Mouse (Mus musculus): ENCODE measurements around the gene Ikzf3. TPM values are rescaled to one million over a fixed set of nuclear protein-coding genes. Genes with fewer than 3 reads are reported as not detected.

Ikzf3 gene
- polyA plus RNA-seq, 1 experiment = 0.07 TPM

GRCm38 (mm10) chr11:98544890-98545677 is 747 bp downstream of the Ikzf3 start:
- no peak for TF ChIP-seq POLR2A (IDR thresholded peaks at IDR 0.05; ENCODE audit: borderline replicate concordance, extremely low read depth, insufficient read depth, insufficient read length, poor library complexity, severe bottlenecking)
- TF ChIP-seq CTCF (IDR thresholded peaks at IDR 0.05; ENCODE audit: borderline replicate concordance, extremely low read depth, insufficient read depth, insufficient read length) = no peak
- DNase-seq (ENCODE audit: low read depth) = peak; percentile 11

GRCm38 (mm10) chr11:98543414-98543813 is 2.4 kb downstream of the Ikzf3 start:
- no peak for DNase-seq (ENCODE audit: low read depth)
- no peak for TF ChIP-seq POLR2A (IDR thresholded peaks at IDR 0.05; ENCODE audit: borderline replicate concordance, extremely low read depth, insufficient read depth, insufficient read length, poor library complexity, severe bottlenecking)

GRCm38 (mm10) chr11:98542553-98542952 is 3.3 kb downstream of the Ikzf3 start:
- no peak for DNase-seq (ENCODE audit: low read depth)
- TF ChIP-seq CTCF (IDR thresholded peaks at IDR 0.05; ENCODE audit: borderline replicate concordance, extremely low read depth, insufficient read depth, insufficient read length) = no peak
- TF ChIP-seq POLR2A (IDR thresholded peaks at IDR 0.05; ENCODE audit: borderline replicate concordance, extremely low read depth, insufficient read depth, insufficient read length, poor library complexity, severe bottlenecking) = no peak

GRCm38 (mm10) chr11:98540319-98540718 is 5.5 kb downstream of the Ikzf3 start:
- TF ChIP-seq CTCF (IDR thresholded peaks at IDR 0.05; ENCODE audit: borderline replicate concordance, extremely low read depth, insufficient read depth, insufficient read length) (peak; percentile 38; the same call in 1 of the 2 replicates), POLR2A (IDR thresholded peaks at IDR 0.05; ENCODE audit: borderline replicate concordance, extremely low read depth, insufficient read depth, insufficient read length, poor library complexity, severe bottlenecking) (no peak)
- DNase-seq (ENCODE audit: low read depth) = no peak

- TF ChIP-seq POLR2A (IDR thresholded peaks at IDR 0.05; ENCODE audit: borderline replicate concordance, extremely low read depth, insufficient read depth, insufficient read length, poor library complexity, severe bottlenecking) (no peak), CTCF (IDR thresholded peaks at IDR 0.05; ENCODE audit: borderline replicate concordance, extremely low read depth, insufficient read depth, insufficient read length) (no peak)
- no peak for DNase-seq (ENCODE audit: low read depth)
Observed at GRCm38 (mm10) chr11:98537480-98538034, 8.3 kb downstream of the Ikzf3 start.

GRCm38 (mm10) chr11:98526824-98527461 is 18.9 kb downstream of the Ikzf3 start:
- TF ChIP-seq POLR2A (IDR thresholded peaks at IDR 0.05; ENCODE audit: borderline replicate concordance, extremely low read depth, insufficient read depth, insufficient read length, poor library complexity, severe bottlenecking) = no peak
- no peak for TF ChIP-seq CTCF (IDR thresholded peaks at IDR 0.05; ENCODE audit: borderline replicate concordance, extremely low read depth, insufficient read depth, insufficient read length)
- DNase-seq (ENCODE audit: low read depth) = no peak

- TF ChIP-seq CTCF (IDR thresholded peaks at IDR 0.05; ENCODE audit: borderline replicate concordance, extremely low read depth, insufficient read depth, insufficient read length) = no peak
- TF ChIP-seq POLR2A (IDR thresholded peaks at IDR 0.05; ENCODE audit: borderline replicate concordance, extremely low read depth, insufficient read depth, insufficient read length, poor library complexity, severe bottlenecking) = no peak
Observed at GRCm38 (mm10) chr11:98525140-98525539, 20.7 kb downstream of the Ikzf3 start.

GRCm38 (mm10) chr11:98520468-98520867 is 25.4 kb downstream of the Ikzf3 start:
- DNase-seq (ENCODE audit: low read depth) = no peak
- TF ChIP-seq CTCF (IDR thresholded peaks at IDR 0.05; ENCODE audit: borderline replicate concordance, extremely low read depth, insufficient read depth, insufficient read length) (no peak), POLR2A (IDR thresholded peaks at IDR 0.05; ENCODE audit: borderline replicate concordance, extremely low read depth, insufficient read depth, insufficient read length, poor library complexity, severe bottlenecking) (no peak)

More at GRCm38 (mm10) chr11:98525140-98525539, 20.7 kb downstream of the Ikzf3 start:
- no peak for DNase-seq (ENCODE audit: low read depth)

- no peak for DNase-seq (ENCODE audit: low read depth)
- TF ChIP-seq CTCF (IDR thresholded peaks at IDR 0.05; ENCODE audit: borderline replicate concordance, extremely low read depth, insufficient read depth, insufficient read length) = no peak
- TF ChIP-seq POLR2A (IDR thresholded peaks at IDR 0.05; ENCODE audit: borderline replicate concordance, extremely low read depth, insufficient read depth, insufficient read length, poor library complexity, severe bottlenecking) = no peak
Observed at GRCm38 (mm10) chr11:98513356-98513936, 32.4 kb downstream of the Ikzf3 start.

GRCm38 (mm10) chr11:98512881-98513280 is 33.0 kb downstream of the Ikzf3 start:
- TF ChIP-seq CTCF (IDR thresholded peaks at IDR 0.05; ENCODE audit: borderline replicate concordance, extremely low read depth, insufficient read depth, insufficient read length) (no peak), POLR2A (IDR thresholded peaks at IDR 0.05; ENCODE audit: borderline replicate concordance, extremely low read depth, insufficient read depth, insufficient read length, poor library complexity, severe bottlenecking) (no peak)
- no peak for DNase-seq (ENCODE audit: low read depth)

GRCm38 (mm10) chr11:98510125-98510524 is 35.7 kb downstream of the Ikzf3 start:
- DNase-seq (ENCODE audit: low read depth) = no peak
- TF ChIP-seq CTCF (IDR thresholded peaks at IDR 0.05; ENCODE audit: borderline replicate concordance, extremely low read depth, insufficient read depth, insufficient read length) = no peak
- no peak for TF ChIP-seq POLR2A (IDR thresholded peaks at IDR 0.05; ENCODE audit: borderline replicate concordance, extremely low read depth, insufficient read depth, insufficient read length, poor library complexity, severe bottlenecking)

Data from brain, embryonic 14.5 days (tissue).